In genomic region chr5:44255756-44256398, GRCm38 (mm10) we compare ENCODE assay signal across 28 mouse cellular contexts. TPM values are rescaled to one million over a fixed set of nuclear protein-coding genes. Genes with fewer than 3 reads are reported as not detected.
DNase-seq lines count a peak whose midpoint lies in the region; ATAC-seq and TF ChIP-seq lines count a peak whose summit lies in the region.
"Had no signal": no experiment of that assay in that cellular context is flagged by ENCODE, and none has a peak within 500 bp of the region (broad histone marks: within the 10 kb centered on the region; RNA-seq: fewer than 3 reads in every experiment).

No protein-coding gene starts in this region.

- ATAC-seq in kidney, postnatal 0 days (replicated peaks; ENCODE audit: low FRiP score, low read depth), result peak; percentile 85
- no peak for ATAC-seq in neural tube, embryonic 15.5 days (ENCODE audit: low FRiP score)
- ATAC-seq in megakaryocyte progenitor cell, adult 5-6 weeks (replicated peaks; ENCODE audit: poor library complexity), result peak; percentile 55
- ATAC-seq: CD4-positive, CD25-positive, alpha-beta regulatory T cell, adult 4 months; forebrain, embryonic 13.5 days; midbrain, embryonic 13.5 days had no signal

- H3K4me2 ChIP-seq in kidney, postnatal 0 days (ENCODE audit: low read length), result no peak overlapping the region
- no peak overlapping the region for H3K4me2 ChIP-seq in neural tube, embryonic 15.5 days
- H3K4me2 ChIP-seq: embryonic facial prominence, embryonic 15.5 days; forebrain, embryonic 13.5 days; hindbrain, embryonic 14.5 days; limb, embryonic 12.5 days; midbrain, embryonic 13.5 days had no signal

- DNase-seq in embryo, embryonic 11 days, result peak; percentile 7
- DNase-seq in embryo, embryonic 10.5 days (ENCODE audit: low spot score), result no peak
- DNase-seq in kidney, postnatal 0 days (ENCODE audit: low spot score), result peak; percentile 85
- DNase-seq in kidney, adult 8-10 months, result no peak
- peak; percentile 10 for DNase-seq in neural tube, embryonic 10.5 days (ENCODE audit: extremely low spot score, low spot score)
- no peak for DNase-seq in B cell, adult 2 months
- DNase-seq: adrenal gland, postnatal 14 days; cerebellum, adult 11-12 months; cerebellum, adult 9-11 months; gastrocnemius, postnatal 10 days; heart, postnatal 36 days; kidney, adult 11 months; layer of hippocampus, adult 9-11 months; lung, postnatal 14 days; right cerebral cortex, postnatal 4 days; thymus, adult 18-20 months; thymus, postnatal 25 days had no signal

- no peak overlapping the region for H3K9ac ChIP-seq in kidney, postnatal 0 days (ENCODE audit: low read depth, low read length)
- H3K9ac ChIP-seq in neural tube, embryonic 15.5 days (replicated peaks), result no peak overlapping the region
- H3K9ac ChIP-seq: embryonic facial prominence, embryonic 15.5 days; forebrain, embryonic 13.5 days; hindbrain, embryonic 14.5 days; limb, embryonic 12.5 days; midbrain, embryonic 13.5 days had no signal

- no peaks in the 10 kb centered on the region for H3K9me3 ChIP-seq in kidney, postnatal 0 days (replicated peaks; ENCODE audit: low read length)
- H3K9me3 ChIP-seq in neural tube, embryonic 15.5 days (replicated peaks), result no peaks in the 10 kb centered on the region
- H3K9me3 ChIP-seq: embryonic facial prominence, embryonic 10.5 days; embryonic facial prominence, embryonic 15.5 days; forebrain, embryonic 13.5 days; limb, embryonic 12.5 days; midbrain, embryonic 13.5 days had no signal

- 39% methylated on average over 7 of the region's 7 CpGs for WGBS in kidney, postnatal 0 days
- WGBS in neural tube, embryonic 15.5 days, result 74% methylated on average over 7 of the region's 7 CpGs

- no peak overlapping the region for H3K27ac ChIP-seq in kidney, postnatal 0 days
- H3K27ac ChIP-seq in neural tube, embryonic 15.5 days (replicated peaks), result no peak overlapping the region
- H3K27ac ChIP-seq: embryonic facial prominence, embryonic 10.5 days; embryonic facial prominence, embryonic 15.5 days; forebrain, embryonic 13.5 days; hindbrain, embryonic 14.5 days; limb, embryonic 12.5 days; midbrain, embryonic 13.5 days; stomach, postnatal 0 days had no signal

- TF ChIP-seq CTCF in kidney, postnatal 0 days (IDR thresholded peaks at IDR 0.05; ENCODE audit: low read depth), result peak; percentile 24; the same call in 1 of the 2 replicates

- no peaks in the 10 kb centered on the region for H3K27me3 ChIP-seq in kidney, postnatal 0 days (ENCODE audit: insufficient read depth, low read length)
- H3K27me3 ChIP-seq in neural tube, embryonic 15.5 days (replicated peaks), result no peaks in the 10 kb centered on the region
- H3K27me3 ChIP-seq: embryonic facial prominence, embryonic 15.5 days; forebrain, embryonic 13.5 days; limb, embryonic 12.5 days; megakaryocyte, embryonic 14.5 days; midbrain, embryonic 13.5 days had no signal

- no peaks in the 10 kb centered on the region for H3K36me3 ChIP-seq in kidney, postnatal 0 days (ENCODE audit: insufficient read depth, low read length)
- H3K36me3 ChIP-seq in neural tube, embryonic 15.5 days, result no peaks in the 10 kb centered on the region
- H3K36me3 ChIP-seq: embryonic facial prominence, embryonic 10.5 days; embryonic facial prominence, embryonic 15.5 days; limb, embryonic 12.5 days; midbrain, embryonic 13.5 days had no signal

- H3K4me3 ChIP-seq in kidney, postnatal 0 days (replicated peaks; ENCODE audit: low read depth, low read length), result no peak overlapping the region
- no peak overlapping the region for H3K4me3 ChIP-seq in neural tube, embryonic 15.5 days (replicated peaks)
- H3K4me3 ChIP-seq: embryonic facial prominence, embryonic 10.5 days; embryonic facial prominence, embryonic 15.5 days; forebrain, embryonic 13.5 days; limb, embryonic 12.5 days; megakaryocyte, embryonic 14.5 days; midbrain, embryonic 13.5 days had no signal

- no peaks in the 10 kb centered on the region for H3K4me1 ChIP-seq in kidney, postnatal 0 days (replicated peaks; ENCODE audit: insufficient read depth, low read length)
- H3K4me1 ChIP-seq in neural tube, embryonic 15.5 days, result no peaks in the 10 kb centered on the region
- H3K4me1 ChIP-seq: embryonic facial prominence, embryonic 10.5 days; embryonic facial prominence, embryonic 15.5 days; forebrain, embryonic 13.5 days; limb, embryonic 12.5 days; megakaryocyte, embryonic 14.5 days; midbrain, embryonic 13.5 days had no signal

RNA-seq across cellular contexts. Expression of gene Tapt1, which starts 29.5 kb away (rescaled TPM):
- polyA plus RNA-seq in kidney, postnatal 0 days (2015; fragmentation: Nextera tagmentation; extraction: Ambion mirVana), result 27.4 and 28.2 TPM in 2 replicates
- polyA plus RNA-seq in neural tube, embryonic 15.5 days (2015; fragmentation: Nextera tagmentation; extraction: Ambion mirVana), result 30.8 and 35.0 TPM in 2 replicates
- total RNA-seq in megakaryocyte progenitor cell, adult 5-6 weeks (2015), result 60.7 and 72.6 TPM in 2 replicates
- total RNA-seq in megakaryocyte progenitor cell, adult 5-6 weeks (2017), result 68.6 and 75.2 TPM in 2 replicates

Comparison
In these comparisons a context has a peak if more than half of its experiments do, and no peak if none do; other contexts are left out.
1. DNase-seq: peak in embryo, embryonic 11 days (single experiment), kidney, postnatal 0 days (single experiment) and neural tube, embryonic 10.5 days (single experiment); none in embryo, embryonic 10.5 days (single experiment), kidney, adult 8-10 months (0 of 2) and B cell, adult 2 months (0 of 2).